Mouse (Mus musculus) right cerebral cortex, postnatal 25 days (tissue): Measurements from ENCODE around the gene AL731706.1.

Experiments used
- DNase-seq: peaks from one replicate; pipeline ENCODE4 v3.0.0; 2022

The AL731706.1 gene

GRCm38 (mm10) chr2:136834715-136835075, 56.5 kb downstream of the AL731706.1 start:
- no peak for DNase-seq

GRCm38 (mm10) chr2:136833976-136834714, 57.0 kb downstream of the AL731706.1 start:
- no peak for DNase-seq

- no peak for DNase-seq
Measured at GRCm38 (mm10) chr2:136832936-136833335, 58.3 kb downstream of the AL731706.1 start.
